Mouse (Mus musculus): ENCODE measurements around the gene Arid1b. TPM values are rescaled to one million over a fixed set of nuclear protein-coding genes. Genes with fewer than 3 reads are reported as not detected.
A peak's percentile ranks its signal among the peaks of the same experiment; 100 is the strongest.

The Arid1b gene
- polyA plus RNA-seq, 1 experiment, result 99.0 TPM

DNA sequence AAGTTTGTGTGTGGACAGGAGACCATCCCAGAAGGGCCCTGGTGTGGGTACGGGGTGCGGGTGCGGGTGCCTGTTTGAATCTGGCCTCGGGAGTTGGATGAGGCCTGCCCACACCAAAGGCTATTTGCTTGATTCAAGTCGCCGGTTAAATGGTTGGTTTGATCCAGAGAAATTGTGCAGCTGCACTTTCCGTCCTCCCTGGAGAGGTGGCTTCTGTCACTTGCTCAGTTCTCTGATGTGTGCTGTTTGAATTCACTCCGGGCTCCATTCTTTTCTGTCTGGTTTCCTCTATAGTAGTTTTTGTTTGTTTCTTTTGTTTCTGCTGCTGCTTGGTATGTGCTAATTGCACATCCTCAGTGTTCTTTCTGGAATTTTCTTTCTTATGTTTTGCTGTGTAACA is 107.0 kb downstream of the Arid1b start:
- 13% methylated on average over 8 of the region's 8 CpGs for WGBS
- Histone ChIP-seq H3K27ac (ENCODE audit: control insufficient read depth, insufficient read depth, low read length) (peak overlapping the region; percentile 67), H3K27me3 (ENCODE audit: control insufficient read depth, insufficient read depth, low read length) (no peaks in the 10 kb centered on the region), H3K4me1 (replicated peaks; ENCODE audit: control insufficient read depth, insufficient read depth, low read length) (peaks cover 63% of the 10 kb centered on the region), H3K36me3 (ENCODE audit: control insufficient read depth, insufficient read depth, low read length) (no peaks in the 10 kb centered on the region), H3K4me3 (ENCODE audit: control insufficient read depth, insufficient read depth, low read length) (no peak overlapping the region)
- no peak for DNase-seq
- TF ChIP-seq POLR2A (IDR thresholded peaks at IDR 0.05; ENCODE audit: control insufficient read depth, extremely low read depth, insufficient read depth, low read length, poor library complexity), result no peak
- TF ChIP-seq CTCF (IDR thresholded peaks at IDR 0.05; ENCODE audit: borderline replicate concordance, control insufficient read depth, extremely low read depth, insufficient read depth, low read length, poor library complexity), result no peak

DNA sequence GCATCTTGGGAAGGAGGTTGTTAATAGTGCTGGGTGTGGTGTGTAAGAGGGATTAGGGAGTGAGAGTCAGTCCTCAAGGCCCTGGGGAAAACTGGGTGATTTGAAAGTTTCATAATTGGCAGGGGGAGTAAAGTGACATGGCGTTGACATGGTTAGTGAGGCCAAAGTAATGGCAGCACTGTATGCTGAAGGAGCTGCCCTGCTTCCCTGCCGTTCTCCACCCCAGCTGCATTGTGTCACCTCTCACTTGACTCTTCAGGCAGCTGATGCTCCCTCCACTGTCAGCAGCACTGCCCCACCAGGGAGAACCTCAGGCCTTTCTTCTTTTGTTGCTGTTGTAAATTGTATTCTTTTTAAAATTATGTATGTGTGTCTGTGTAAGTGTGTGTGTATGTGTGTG is 107.8 kb downstream of the Arid1b start:
- 41% methylated on average over 2 of the region's 2 CpGs for WGBS
- DNase-seq, result no peak
- H3K27me3 ChIP-seq (ENCODE audit: control insufficient read depth, insufficient read depth, low read length), result no peaks in the 10 kb centered on the region
- H3K27ac ChIP-seq (ENCODE audit: control insufficient read depth, insufficient read depth, low read length), result peak overlapping the region; percentile 67
- no peak overlapping the region for H3K4me3 ChIP-seq (ENCODE audit: control insufficient read depth, insufficient read depth, low read length)
- no peaks in the 10 kb centered on the region for H3K36me3 ChIP-seq (ENCODE audit: control insufficient read depth, insufficient read depth, low read length)
- H3K4me1 ChIP-seq (replicated peaks; ENCODE audit: control insufficient read depth, insufficient read depth, low read length), result peaks cover 64% of the 10 kb centered on the region
- no peak for TF ChIP-seq CTCF (IDR thresholded peaks at IDR 0.05; ENCODE audit: borderline replicate concordance, control insufficient read depth, extremely low read depth, insufficient read depth, low read length, poor library complexity)
- TF ChIP-seq POLR2A (IDR thresholded peaks at IDR 0.05; ENCODE audit: control insufficient read depth, extremely low read depth, insufficient read depth, low read length, poor library complexity), result no peak

DNA sequence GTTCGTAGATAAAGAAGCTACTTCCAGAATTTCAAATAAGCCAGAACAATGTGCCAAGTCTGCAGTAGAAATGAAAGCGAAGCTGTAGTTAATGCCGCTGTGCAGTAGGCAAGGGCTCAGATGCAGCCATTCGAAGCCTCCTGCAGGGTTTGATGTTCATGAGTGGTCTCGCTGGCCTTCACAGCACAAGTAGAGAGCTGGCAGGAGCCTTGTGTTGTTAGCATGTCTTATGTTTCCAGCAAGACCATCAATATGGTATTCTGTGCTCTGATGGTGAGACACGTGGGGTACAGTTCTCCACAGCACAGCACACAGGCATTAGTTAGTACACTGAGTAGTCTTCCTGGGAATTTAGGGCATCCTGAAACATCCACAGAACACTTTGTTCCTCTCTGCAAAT is 111.6 kb downstream of the Arid1b start:
- DNase-seq, result no peak
- H3K27ac ChIP-seq (ENCODE audit: control insufficient read depth, insufficient read depth, low read length), result no peak overlapping the region
- H3K36me3 ChIP-seq (ENCODE audit: control insufficient read depth, insufficient read depth, low read length), result no peaks in the 10 kb centered on the region
- WGBS, result 92% methylated on average over 6 of the region's 6 CpGs
- TF ChIP-seq CTCF (IDR thresholded peaks at IDR 0.05; ENCODE audit: borderline replicate concordance, control insufficient read depth, extremely low read depth, insufficient read depth, low read length, poor library complexity) (no peak), POLR2A (IDR thresholded peaks at IDR 0.05; ENCODE audit: control insufficient read depth, extremely low read depth, insufficient read depth, low read length, poor library complexity) (no peak)
- H3K4me1 ChIP-seq (replicated peaks; ENCODE audit: control insufficient read depth, insufficient read depth, low read length), result peaks cover 49% of the 10 kb centered on the region
- no peaks in the 10 kb centered on the region for H3K27me3 ChIP-seq (ENCODE audit: control insufficient read depth, insufficient read depth, low read length)
- no peak overlapping the region for H3K4me3 ChIP-seq (ENCODE audit: control insufficient read depth, insufficient read depth, low read length)

DNA sequence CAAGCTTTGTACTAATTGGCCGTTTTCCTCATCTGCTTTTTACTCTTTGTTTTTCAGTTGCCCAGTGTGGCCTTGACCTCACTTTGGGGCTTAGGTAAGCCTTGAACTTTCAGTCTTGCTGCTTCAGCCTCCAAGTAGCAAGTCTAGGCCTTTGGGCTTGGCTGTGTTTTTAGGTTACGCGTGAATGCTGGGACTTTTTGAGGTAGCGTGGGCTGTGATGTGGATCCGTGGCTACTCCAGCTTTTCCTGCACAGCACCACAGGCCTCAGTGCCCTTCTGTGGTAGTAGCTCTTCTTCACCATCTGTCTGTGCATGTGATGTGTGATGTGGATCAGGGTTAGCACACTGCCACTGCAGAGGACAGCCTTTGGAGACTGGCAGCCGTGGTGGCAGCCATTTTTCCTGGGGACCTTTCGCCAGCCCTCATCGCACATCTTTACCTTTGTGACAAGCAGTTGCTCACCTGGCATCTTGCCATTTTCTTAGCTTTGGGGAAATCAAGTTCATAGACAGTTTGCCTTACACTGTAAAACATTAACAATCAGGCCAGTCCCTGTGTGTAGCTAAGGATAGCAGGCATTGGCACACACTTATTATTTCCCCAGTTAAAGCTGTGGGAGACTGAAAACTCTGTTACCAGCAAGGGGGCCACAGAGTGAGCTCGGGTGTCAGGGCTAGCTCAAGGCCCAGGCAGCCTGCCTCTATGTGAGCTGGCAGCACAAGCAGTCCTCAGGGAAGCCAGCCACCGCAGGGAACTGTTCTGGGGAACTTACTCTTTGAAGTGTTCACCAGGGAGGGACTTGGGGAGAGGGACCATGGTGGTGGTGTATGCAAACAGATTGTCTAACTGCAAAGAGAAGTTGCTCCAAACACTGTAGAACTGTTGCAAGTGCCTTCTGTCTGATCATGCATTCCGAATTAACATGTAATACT is 112.4 kb downstream of the Arid1b start:
- Histone ChIP-seq H3K27ac (ENCODE audit: control insufficient read depth, insufficient read depth, low read length) (no peak overlapping the region), H3K4me1 (replicated peaks; ENCODE audit: control insufficient read depth, insufficient read depth, low read length) (peaks cover 46% of the 10 kb centered on the region), H3K4me3 (ENCODE audit: control insufficient read depth, insufficient read depth, low read length) (no peak overlapping the region), H3K36me3 (ENCODE audit: control insufficient read depth, insufficient read depth, low read length) (no peaks in the 10 kb centered on the region), H3K27me3 (ENCODE audit: control insufficient read depth, insufficient read depth, low read length) (no peaks in the 10 kb centered on the region)
- TF ChIP-seq POLR2A (IDR thresholded peaks at IDR 0.05; ENCODE audit: control insufficient read depth, extremely low read depth, insufficient read depth, low read length, poor library complexity), result no peak
- TF ChIP-seq CTCF (IDR thresholded peaks at IDR 0.05; ENCODE audit: borderline replicate concordance, control insufficient read depth, extremely low read depth, insufficient read depth, low read length, poor library complexity), result no peak
- WGBS, result 78% methylated on average over 11 of the region's 11 CpGs
- DNase-seq, result no peak

DNA sequence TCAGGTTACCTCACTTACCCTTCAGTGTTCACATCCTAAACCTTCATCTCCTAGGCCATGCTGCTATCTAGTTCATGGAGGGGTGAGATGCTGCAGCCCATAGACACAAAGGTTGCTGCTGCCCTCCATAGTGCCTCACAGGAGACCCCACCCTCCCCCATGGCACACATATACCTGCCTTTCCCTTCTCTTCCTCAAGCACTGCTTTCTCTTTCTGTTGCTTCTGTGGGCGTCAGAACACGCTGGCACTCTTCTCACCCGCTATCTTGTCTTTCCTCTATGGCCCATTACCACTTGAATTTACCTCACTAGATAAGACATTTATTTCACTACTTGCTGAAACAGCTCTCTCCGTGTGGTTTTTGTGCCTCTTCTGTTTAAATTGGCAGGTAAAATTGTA is 113.4 kb downstream of the Arid1b start:
- WGBS, result 61% methylated on average over 4 of the region's 4 CpGs
- no peak for DNase-seq
- no peaks in the 10 kb centered on the region for H3K27me3 ChIP-seq (ENCODE audit: control insufficient read depth, insufficient read depth, low read length)
- peaks cover 39% of the 10 kb centered on the region for H3K4me1 ChIP-seq (replicated peaks; ENCODE audit: control insufficient read depth, insufficient read depth, low read length)
- H3K27ac ChIP-seq (ENCODE audit: control insufficient read depth, insufficient read depth, low read length), result no peak overlapping the region; the same call in 1 of the 2 replicates
- no peaks in the 10 kb centered on the region for H3K36me3 ChIP-seq (ENCODE audit: control insufficient read depth, insufficient read depth, low read length)
- no peak overlapping the region for H3K4me3 ChIP-seq (ENCODE audit: control insufficient read depth, insufficient read depth, low read length)
- TF ChIP-seq CTCF (IDR thresholded peaks at IDR 0.05; ENCODE audit: borderline replicate concordance, control insufficient read depth, extremely low read depth, insufficient read depth, low read length, poor library complexity) (no peak), POLR2A (IDR thresholded peaks at IDR 0.05; ENCODE audit: control insufficient read depth, extremely low read depth, insufficient read depth, low read length, poor library complexity) (no peak)

DNA sequence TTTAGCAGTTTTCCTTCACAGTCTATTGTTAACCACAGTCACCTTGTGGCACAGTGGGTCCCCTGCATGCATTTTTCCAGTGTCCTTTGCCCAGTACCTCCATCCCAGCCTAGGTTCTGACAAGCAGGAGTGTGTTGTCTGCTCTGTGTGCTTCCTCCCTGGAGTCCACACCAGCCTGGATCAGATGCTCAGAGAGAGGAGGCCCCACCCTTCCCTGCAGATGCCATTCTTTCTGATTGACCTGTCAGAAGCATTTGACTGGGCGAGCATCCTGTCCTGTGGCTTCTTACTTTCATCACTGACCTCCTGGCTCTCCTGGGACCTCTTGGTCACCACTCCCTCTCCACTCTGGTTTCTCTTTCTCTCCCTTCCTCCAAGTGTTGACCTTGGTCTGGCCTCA is 113.9 kb downstream of the Arid1b start:
- DNase-seq, result no peak
- no peaks in the 10 kb centered on the region for H3K27me3 ChIP-seq (ENCODE audit: control insufficient read depth, insufficient read depth, low read length)
- H3K36me3 ChIP-seq (ENCODE audit: control insufficient read depth, insufficient read depth, low read length), result no peaks in the 10 kb centered on the region
- peaks cover 36% of the 10 kb centered on the region for H3K4me1 ChIP-seq (replicated peaks; ENCODE audit: control insufficient read depth, insufficient read depth, low read length)
- H3K27ac ChIP-seq (ENCODE audit: control insufficient read depth, insufficient read depth, low read length), result no peak overlapping the region
- WGBS, result 93% methylated on average over 1 of the region's 1 CpGs
- H3K4me3 ChIP-seq (ENCODE audit: control insufficient read depth, insufficient read depth, low read length), result no peak overlapping the region
- TF ChIP-seq POLR2A (IDR thresholded peaks at IDR 0.05; ENCODE audit: control insufficient read depth, extremely low read depth, insufficient read depth, low read length, poor library complexity), result no peak
- no peak for TF ChIP-seq CTCF (IDR thresholded peaks at IDR 0.05; ENCODE audit: borderline replicate concordance, control insufficient read depth, extremely low read depth, insufficient read depth, low read length, poor library complexity)
